Mouse (Mus musculus): Measurements from ENCODE around the gene Phip. TPM values are rescaled to one million over a fixed set of nuclear protein-coding genes. Genes with fewer than 3 reads are reported as not detected.

The Phip gene
- total and polyA plus RNA-seq, 3 experiments, result 16.2 to 49.2 (median 18.1) TPM

GRCm38 (mm10) chr9:82867698-82868097 is 107.6 kb downstream of the Phip start:
- no peaks in the 10 kb centered on the region for H3K79me2 ChIP-seq (ENCODE audit: control insufficient read depth, insufficient read depth, low read length, poor library complexity)
- no peaks in the 10 kb centered on the region for H3K27me3 ChIP-seq (ENCODE audit: control insufficient read depth in 1 of 2, insufficient read depth in 2 of 2, low read length in 2 of 2)
- no peaks in the 10 kb centered on the region for H3K9me3 ChIP-seq (replicated peaks; ENCODE audit: insufficient read depth, low read length)
- H3K4me3 ChIP-seq (ENCODE audit: control insufficient read depth in 1 of 2, insufficient read depth in 1 of 2, low read depth in 2 of 2, low read length in 2 of 2), result no peak overlapping the region
- no peak for TF ChIP-seq ZKSCAN1 (IDR thresholded peaks at IDR 0.05; ENCODE audit: low read depth, low read length)
- no peak for TF ChIP-seq TCF12 (IDR thresholded peaks at IDR 0.05; ENCODE audit: low read depth, low read length)
- TF ChIP-seq JUND (IDR thresholded peaks at IDR 0.05; ENCODE audit: low read depth, low read length), result no peak
- no peak for TF ChIP-seq MAX (IDR thresholded peaks at IDR 0.05; ENCODE audit: low read length)
- no peak for TF ChIP-seq HCFC1 (IDR thresholded peaks at IDR 0.05; ENCODE audit: low read depth, low read length)
- no peak for TF ChIP-seq GATA1 (IDR thresholded peaks at IDR 0.05; ENCODE audit: low read depth, low read length)
- TF ChIP-seq RCOR1 (IDR thresholded peaks at IDR 0.05; ENCODE audit: low read depth, low read length), result no peak
- TF ChIP-seq NELFE (IDR thresholded peaks at IDR 0.05; ENCODE audit: low read depth, low read length), result no peak
- TF ChIP-seq NRF1 (IDR thresholded peaks at IDR 0.05; ENCODE audit: insufficient read depth, low read depth, low read length, poor library complexity, severe bottlenecking), result no peak
- H3K4me1 ChIP-seq (ENCODE audit: control insufficient read depth in 1 of 2, insufficient read depth in 2 of 2, low read length in 2 of 2), result no peaks in the 10 kb centered on the region; a peak in 3 of 4 replicates
- peaks cover 7 to 35% of the 10 kb centered on the region in 2 experiments for H3K36me3 ChIP-seq (ENCODE audit: control insufficient read depth in 1 of 2, insufficient read depth in 2 of 2, low read length in 2 of 2)
- DNase-seq (ENCODE audit: low read depth, low spot score), result no peak
- no peak overlapping the region for H3K27ac ChIP-seq (ENCODE audit: control insufficient read depth, low read depth, low read length)
- H3K9ac ChIP-seq (ENCODE audit: control insufficient read depth, low read depth, low read length, poor library complexity, severe bottlenecking), result no peak overlapping the region

GRCm38 (mm10) chr9:82866121-82866520 is 109.2 kb downstream of the Phip start:
- H3K27me3 ChIP-seq (ENCODE audit: control insufficient read depth in 1 of 2, insufficient read depth in 2 of 2, low read length in 2 of 2), result no peaks in the 10 kb centered on the region
- H3K79me2 ChIP-seq (ENCODE audit: control insufficient read depth, insufficient read depth, low read length, poor library complexity), result no peaks in the 10 kb centered on the region
- H3K36me3 ChIP-seq (ENCODE audit: control insufficient read depth in 1 of 2, insufficient read depth in 2 of 2, low read length in 2 of 2), result peaks cover 4 to 27% of the 10 kb centered on the region in 2 experiments
- H3K4me3 ChIP-seq (ENCODE audit: control insufficient read depth in 1 of 2, insufficient read depth in 1 of 2, low read depth in 2 of 2, low read length in 2 of 2), result no peak overlapping the region
- H3K9me3 ChIP-seq (replicated peaks; ENCODE audit: insufficient read depth, low read length), result no peaks in the 10 kb centered on the region
- no peak for DNase-seq (ENCODE audit: low read depth, low spot score)
- no peak overlapping the region for H3K9ac ChIP-seq (ENCODE audit: control insufficient read depth, low read depth, low read length, poor library complexity, severe bottlenecking)
- TF ChIP-seq CHD2 (IDR thresholded peaks at IDR 0.05; ENCODE audit: low read length) (no peak), SMC3 (IDR thresholded peaks at IDR 0.05; ENCODE audit: low read depth, low read length) (no peak), TBP (IDR thresholded peaks at IDR 0.05; ENCODE audit: low read depth, low read length) (no peak), MEF2A (IDR thresholded peaks at IDR 0.05; ENCODE audit: extremely low read depth, insufficient replicate concordance, low read depth, low read length, poor library complexity, severe bottlenecking) (no peak), MAX (IDR thresholded peaks at IDR 0.05; ENCODE audit: low read length) (no peak), EP300 (IDR thresholded peaks at IDR 0.05; ENCODE audit: low read depth in 1 of 2, low read length in 2 of 2) (no peak), MXI1 (IDR thresholded peaks at IDR 0.05; ENCODE audit: low read depth, low read length) (no peak), MAFK (IDR thresholded peaks at IDR 0.05; ENCODE audit: borderline replicate concordance, low read depth, low read length) (no peak), NELFE (IDR thresholded peaks at IDR 0.05; ENCODE audit: low read depth, low read length) (no peak), POLR2A (IDR thresholded peaks at IDR 0.05; ENCODE audit: control insufficient read depth in 1 of 2, insufficient read depth in 1 of 2, low read depth in 1 of 2, low read length in 2 of 2, poor library complexity in 1 of 2) (no peak), ZC3H11A (IDR thresholded peaks at IDR 0.05; ENCODE audit: low read depth, low read length) (no peak)
- no peaks in the 10 kb centered on the region; a peak in 3 of 4 replicates for H3K4me1 ChIP-seq (ENCODE audit: control insufficient read depth in 1 of 2, insufficient read depth in 2 of 2, low read length in 2 of 2)
- H3K27ac ChIP-seq (ENCODE audit: control insufficient read depth, low read depth, low read length), result no peak overlapping the region
